Mouse (Mus musculus): ENCODE results near the gene Polr3b. TPM values are rescaled to one million over a fixed set of nuclear protein-coding genes. Genes with fewer than 3 reads are reported as not detected.

Polr3b gene
- total RNA-seq (2021) = 10 to 100 TPM; 14.8 to 15.6 TPM
- long read RNA-seq, experiment 1, partial matches to known transcripts = 1 of 2 reads
- long read RNA-seq, experiment 1, other reads (novel, unspliced or antisense) = 1 of 2 reads
- long read RNA-seq, experiment 2, full-length matches to known transcripts = 1 of 3 reads
- long read RNA-seq, experiment 2, partial matches to known transcripts = 2 of 3 reads
- long read RNA-seq, experiment 2, other reads (novel, unspliced or antisense) = 0 of 3 reads

GRCm38 (mm10) chr10:84621826-84622790 lies at the start of gene Polr3b:
Gene Polr3b, plus strand, starts transcription at chr10:84622292.
- H3K27ac ChIP-seq = peak within 1 kb of the TSS; percentile 98
- peak within 1 kb of the TSS; percentile 79 for H3K4me3 ChIP-seq
- TF ChIP-seq CTCF (conservative IDR thresholded peaks at IDR 0.05) = peak; percentile 39
- DNase-seq (ENCODE audit: low spot score in 2 of 2) = peak; percentile 95

GRCm38 (mm10) chr10:84573671-84574420 lies 48.2 kb upstream of the Polr3b start:
- DNase-seq (ENCODE audit: low spot score in 2 of 2) = no peak
- no peak for TF ChIP-seq CTCF (conservative IDR thresholded peaks at IDR 0.05)
- no peak overlapping the region for H3K4me3 ChIP-seq

GRCm38 (mm10) chr10:84576029-84576394 lies 46.1 kb upstream of the Polr3b start:
- no peak for TF ChIP-seq CTCF (conservative IDR thresholded peaks at IDR 0.05)
- H3K4me3 ChIP-seq = peak overlapping the region; percentile 96
- DNase-seq (ENCODE audit: low spot score in 2 of 2) = no peak
- peak overlapping the region; percentile 99 for H3K27ac ChIP-seq

More at GRCm38 (mm10) chr10:84573671-84574420, 48.2 kb upstream of the Polr3b start:
- no peak overlapping the region for H3K27ac ChIP-seq

- Histone ChIP-seq H3K27ac (peak within 1 kb of the TSS; percentile 99), H3K4me3 (peak within 1 kb of the TSS; percentile 96)
- TF ChIP-seq CTCF (conservative IDR thresholded peaks at IDR 0.05) = peak; percentile 38
- peak; percentile 92 to 94 for DNase-seq (ENCODE audit: low spot score in 2 of 2)
Measured at GRCm38 (mm10) chr10:84576395-84577070, 45.6 kb upstream of the Polr3b start, which contains the start of gene Tcp11l2. Gene Tcp11l2, plus strand, starts transcription at chr10:84576626.

GRCm38 (mm10) chr10:84577071-84577727 lies 44.9 kb upstream of the Polr3b start:
- no peak for TF ChIP-seq CTCF (conservative IDR thresholded peaks at IDR 0.05)
- Histone ChIP-seq H3K27ac (peak overlapping the region; percentile 99), H3K4me3 (peak overlapping the region; percentile 96)
- peak; percentile 50 to 65 for DNase-seq (ENCODE audit: low spot score in 2 of 2)

- no peak overlapping the region for H3K27ac ChIP-seq
- no peak for DNase-seq (ENCODE audit: low spot score in 2 of 2)
- TF ChIP-seq CTCF (conservative IDR thresholded peaks at IDR 0.05) = no peak
- H3K4me3 ChIP-seq = no peak overlapping the region
Measured at GRCm38 (mm10) chr10:84578738-84579137, 43.4 kb upstream of the Polr3b start.

GRCm38 (mm10) chr10:84579527-84579926 lies 42.6 kb upstream of the Polr3b start:
- DNase-seq (ENCODE audit: low spot score in 2 of 2) = no peak
- H3K4me3 ChIP-seq = no peak overlapping the region
- no peak overlapping the region for H3K27ac ChIP-seq
- no peak for TF ChIP-seq CTCF (conservative IDR thresholded peaks at IDR 0.05)

GRCm38 (mm10) chr10:84581191-84581590 lies 40.9 kb upstream of the Polr3b start:
- no peak for DNase-seq (ENCODE audit: low spot score in 2 of 2)
- TF ChIP-seq CTCF (conservative IDR thresholded peaks at IDR 0.05) = no peak
- Histone ChIP-seq H3K27ac (peak overlapping the region; percentile 18; the same call in 1 of the 2 replicates), H3K4me3 (no peak overlapping the region)

GRCm38 (mm10) chr10:84582236-84582635 lies 39.9 kb upstream of the Polr3b start:
- no peak for TF ChIP-seq CTCF (conservative IDR thresholded peaks at IDR 0.05)
- Histone ChIP-seq H3K4me3 (no peak overlapping the region), H3K27ac (peak overlapping the region; percentile 18; the same call in 1 of the 2 replicates)
- no peak for DNase-seq (ENCODE audit: low spot score in 2 of 2)

- no peak for DNase-seq (ENCODE audit: low spot score in 2 of 2)
- no peak overlapping the region for H3K4me3 ChIP-seq
- no peak overlapping the region for H3K27ac ChIP-seq
- no peak for TF ChIP-seq CTCF (conservative IDR thresholded peaks at IDR 0.05)
Measured at GRCm38 (mm10) chr10:84584451-84585293, 37.4 kb upstream of the Polr3b start.

GRCm38 (mm10) chr10:84585294-84585650 lies 36.8 kb upstream of the Polr3b start:
- Histone ChIP-seq H3K27ac (no peak overlapping the region), H3K4me3 (no peak overlapping the region)
- no peak for TF ChIP-seq CTCF (conservative IDR thresholded peaks at IDR 0.05)
- no peak for DNase-seq (ENCODE audit: low spot score in 2 of 2)
